Mouse (Mus musculus) liver, adult 2 months (tissue): Measurements from ENCODE around the gene Alox15.

Experiments used
- CTCF ChIP-seq: fragments of 200-500 bp; IDR thresholded peaks from 2 replicates; pipeline ENCODE4 v1.5.1; 2011; ENCODE audit warnings: low read depth, low read length, control low read depth
- POLR2A ChIP-seq: fragments of 200-500 bp; IDR thresholded peaks from 2 replicates; pipeline ENCODE4 v1.6.1; 2011; ENCODE audit warnings: low read length, control low read depth; ENCODE audit not compliant: insufficient read depth; ENCODE audit errors: extremely low read depth

- TF ChIP-seq CTCF (no peak), POLR2A (no peak)
Observed at GRCm38 (mm10) chr11:70306159-70306558, 45.7 kb downstream of the Alox15 start.
